Mouse (Mus musculus) kidney, adult 8-10 months (tissue): ENCODE measurements around the gene Lenep.
"Not testable (repeated sequence)": the region's sequence is repeated elsewhere in the genome, so short reads cannot be mapped to it uniquely, and the experiment has no call there.

Source experiments
- DNase-seq, 2 experiments: peaks; one replicate each; pipeline ENCODE4 v3.0.0; 2022

Lenep gene

DNA sequence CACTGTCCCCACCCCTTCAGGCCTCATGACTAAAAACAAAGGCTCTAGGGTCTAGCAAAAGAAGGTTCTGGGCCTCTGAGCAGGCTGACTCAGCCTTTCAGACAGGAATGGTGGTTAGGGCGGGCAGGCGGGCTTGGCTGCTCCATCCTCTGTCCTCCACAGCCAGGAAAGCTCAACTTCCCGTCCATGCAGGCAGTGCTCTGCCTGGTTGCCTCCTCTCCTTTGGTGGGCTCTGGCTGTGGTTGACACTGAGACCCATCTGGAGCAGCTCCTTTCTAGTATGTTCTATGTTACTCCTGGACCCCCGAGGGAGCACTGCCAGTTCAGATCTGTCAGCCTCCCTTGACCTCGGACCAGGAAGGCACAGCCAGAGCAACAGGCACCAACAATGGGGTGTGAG, at the start of gene Lenep:
Lenep (minus strand) TSS at position 101 of the 400 bp plus-strand sequence.
- DNase-seq = no peak

DNA sequence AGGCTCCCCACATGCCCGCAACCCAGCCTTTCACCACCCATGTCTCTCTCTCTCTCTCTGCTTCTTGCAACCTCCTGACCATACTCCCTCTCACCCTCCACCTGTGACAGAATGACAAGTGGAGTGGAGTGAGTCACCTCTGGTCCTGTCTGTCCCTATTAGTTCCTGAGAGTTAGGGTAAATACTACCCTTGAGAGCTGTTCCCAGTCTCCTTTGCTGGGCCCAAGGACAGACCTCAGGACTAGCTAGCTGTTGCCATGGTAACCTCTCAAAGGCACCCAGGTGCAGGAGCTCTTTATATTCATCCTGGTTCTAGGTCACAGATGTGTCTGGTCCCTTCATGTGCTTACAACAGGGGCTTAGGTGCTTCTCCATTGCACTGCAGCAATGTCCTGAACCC, 49.3 kb upstream of the Lenep start:
- DNase-seq = no peak

DNA sequence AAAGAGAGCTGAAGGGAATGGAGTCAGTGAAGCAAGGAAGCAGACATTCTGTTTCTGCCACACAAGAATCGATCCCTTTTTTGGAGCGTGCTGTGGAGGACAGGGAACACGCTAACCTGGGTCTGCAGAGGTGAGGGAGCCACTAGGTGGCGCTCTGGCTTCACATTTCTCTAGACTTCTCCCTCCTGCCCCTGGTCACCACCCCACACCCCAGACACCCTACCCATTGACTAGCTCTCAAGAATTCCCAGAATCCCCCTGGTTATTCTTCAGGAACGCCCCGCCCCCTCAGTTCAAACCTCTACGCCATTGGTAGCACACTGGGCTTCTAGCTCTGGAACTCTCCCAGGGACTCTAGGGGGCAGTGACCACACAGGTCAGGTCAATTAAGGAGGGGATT, 46.9 kb upstream of the Lenep start:
- DNase-seq = peak; percentile 73 to 78

DNA sequence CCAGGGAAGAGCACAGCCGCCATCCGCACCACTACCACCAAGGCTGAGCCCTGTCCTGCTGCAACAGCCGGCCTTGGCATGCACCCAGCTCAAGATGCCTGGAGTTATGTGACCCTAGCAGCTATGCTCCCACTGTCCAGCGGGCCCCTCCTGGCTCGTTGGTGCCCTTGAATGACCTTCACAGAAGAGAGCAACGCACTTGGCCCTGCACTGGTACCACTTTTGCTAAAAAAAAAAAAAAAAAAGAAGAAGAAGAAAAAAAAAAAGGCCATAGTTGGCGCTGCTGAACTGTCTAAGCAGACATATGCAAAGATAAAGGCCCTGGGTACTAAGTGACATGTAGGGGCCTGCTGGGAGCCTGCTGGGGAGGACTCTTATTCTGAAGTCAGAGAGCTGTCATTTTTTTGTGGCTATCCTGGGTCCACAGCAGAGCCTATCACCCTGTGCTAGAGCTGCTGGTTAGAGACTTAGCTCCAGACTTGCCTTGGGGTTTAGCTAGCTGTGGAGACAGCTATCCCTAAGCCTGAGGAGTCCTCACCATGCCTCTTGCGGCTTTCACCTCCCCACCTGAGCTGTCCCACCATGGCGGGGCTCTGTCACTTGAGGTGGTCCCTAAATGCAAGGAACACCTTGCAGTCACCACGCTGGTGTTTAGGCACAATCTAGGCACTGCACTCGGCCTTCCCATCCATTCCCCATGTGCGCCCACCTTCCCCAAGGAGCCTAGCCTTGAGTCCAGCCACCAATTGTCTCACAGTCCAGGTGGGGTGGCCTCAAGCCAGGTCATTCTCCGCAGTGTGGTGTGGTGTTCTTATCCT, 46.3 kb upstream of the Lenep start:
- peak; percentile 47 to 49 for DNase-seq

DNA sequence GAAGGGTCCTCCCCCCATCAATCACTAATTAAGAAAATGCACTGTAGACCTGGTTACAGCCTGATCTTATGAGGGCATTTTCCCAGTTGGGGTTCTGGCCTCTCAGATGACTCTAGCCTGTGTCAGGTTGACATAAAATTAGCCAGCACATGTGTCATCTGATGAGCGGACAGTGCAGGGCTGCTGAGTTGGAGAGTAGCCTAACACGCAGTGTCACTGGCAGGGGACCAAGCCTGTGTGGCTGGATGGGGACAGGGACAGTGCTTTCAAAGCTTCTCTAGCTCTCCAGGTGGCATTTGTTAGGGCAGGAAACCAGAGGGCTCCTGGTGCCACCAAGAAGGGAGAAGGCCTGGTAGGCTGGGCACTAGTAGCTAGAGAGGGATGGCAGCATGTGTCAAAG, 38.1 kb upstream of the Lenep start:
- DNase-seq = no peak

DNA sequence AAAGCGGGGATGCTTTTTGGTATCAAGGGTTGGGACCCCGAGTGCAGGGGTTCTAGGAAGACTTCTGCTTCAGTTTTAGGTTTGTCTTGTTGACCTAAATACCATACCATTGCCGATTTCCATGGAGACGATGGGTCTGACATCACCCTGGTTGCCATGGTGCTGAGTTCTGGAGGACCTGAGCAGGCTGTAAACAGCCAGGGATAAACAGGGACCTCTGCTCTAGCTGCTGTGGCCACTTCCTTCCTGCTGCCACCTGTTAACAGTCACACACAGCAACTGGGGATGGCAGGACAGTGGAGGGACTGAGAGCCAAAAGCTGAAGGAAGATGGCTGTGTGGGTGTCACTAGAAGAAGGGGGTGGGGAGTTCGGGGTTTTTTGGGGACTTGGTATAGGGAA, 34.7 kb upstream of the Lenep start:
- DNase-seq = no peak

DNA sequence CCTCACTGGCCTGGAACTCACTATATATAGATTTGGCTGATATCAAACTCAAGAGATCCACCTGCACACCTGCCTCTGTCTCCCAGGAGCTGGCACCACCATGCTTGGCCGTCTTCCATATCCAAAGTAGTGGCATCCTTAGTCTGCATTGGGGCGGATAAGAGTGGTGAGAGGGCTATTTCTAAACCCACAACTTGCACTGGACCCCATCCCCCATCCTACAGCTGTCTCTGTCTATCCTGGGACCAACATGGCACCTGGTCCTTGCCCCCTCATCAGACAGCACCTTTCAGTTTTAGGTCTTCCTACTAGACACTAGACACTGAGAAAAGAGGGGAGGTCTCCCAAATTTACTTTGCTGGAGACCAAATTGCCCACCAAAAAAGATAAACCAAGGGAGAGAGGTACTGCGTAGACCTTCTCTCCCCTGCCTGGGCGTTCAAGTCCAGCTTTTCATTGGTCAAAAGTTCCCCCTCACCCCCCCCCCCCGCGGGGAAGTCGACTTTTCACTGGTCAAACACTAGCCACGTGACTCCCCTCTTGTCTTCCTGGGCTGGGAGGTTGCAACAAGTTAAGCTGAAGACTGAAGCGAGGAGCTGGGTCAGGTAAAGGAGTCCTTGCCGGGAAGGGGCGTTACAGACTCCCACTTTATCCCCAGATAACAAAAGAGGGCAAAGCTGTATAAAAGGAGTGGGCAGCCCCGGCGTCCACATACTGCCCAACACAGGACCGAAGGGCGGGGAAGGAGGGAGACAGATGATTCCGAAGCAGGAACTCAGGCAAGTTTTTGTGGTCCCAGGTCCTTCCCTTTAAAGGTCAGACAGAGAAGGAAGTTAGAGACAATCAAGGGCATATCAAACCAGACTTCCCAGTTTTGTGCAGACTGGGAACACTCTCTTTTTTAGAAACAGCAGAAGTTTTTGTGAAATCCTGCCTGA, 33.9 kb upstream of the Lenep start, which contains the start of gene Pbxip1:
Pbxip1 (plus strand) TSS at position 531 of the 938 bp plus-strand sequence.
- peak; percentile 71 to 76 for DNase-seq

DNA sequence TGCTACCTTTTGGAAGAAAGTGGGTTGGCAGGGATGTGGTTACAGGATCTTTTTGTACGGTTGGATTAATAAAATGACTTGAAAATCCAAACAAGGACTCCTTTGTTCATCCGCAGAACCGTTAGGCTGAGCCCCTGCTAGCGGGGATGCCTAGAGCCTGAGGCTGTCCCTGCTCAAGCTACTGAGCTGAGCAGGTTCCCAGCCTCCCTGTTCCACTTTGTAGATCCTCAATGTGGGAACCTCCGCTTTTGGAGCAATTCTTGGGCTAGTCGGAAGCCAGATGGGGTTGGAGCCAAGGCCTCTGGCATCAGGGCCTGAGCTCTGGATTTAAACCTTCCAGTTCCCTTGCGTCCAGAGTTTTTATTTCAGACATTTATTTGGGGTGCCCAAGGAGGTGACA, 32.4 kb upstream of the Lenep start:
- no peak for DNase-seq

DNA sequence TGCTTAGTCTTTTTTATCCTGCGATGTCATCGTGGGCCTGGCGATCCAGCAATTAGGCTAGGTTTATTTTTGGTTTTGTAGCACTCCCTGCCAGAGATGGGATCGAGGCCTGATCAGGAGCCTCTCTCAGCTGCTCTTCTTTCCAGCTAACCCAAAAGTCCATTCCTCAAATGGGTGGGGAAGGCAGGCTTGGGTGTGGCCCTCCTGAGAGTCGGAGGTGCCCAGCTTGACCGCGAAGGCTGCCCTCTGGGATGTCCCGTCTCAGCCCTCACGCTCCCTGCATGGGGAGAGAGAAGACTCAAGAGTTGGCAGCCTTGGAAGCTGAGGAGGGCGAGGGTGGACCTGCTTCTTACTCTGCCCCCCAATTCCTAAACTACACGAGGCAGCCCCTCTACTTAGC, 31.9 kb upstream of the Lenep start:
- DNase-seq = no peak

DNA sequence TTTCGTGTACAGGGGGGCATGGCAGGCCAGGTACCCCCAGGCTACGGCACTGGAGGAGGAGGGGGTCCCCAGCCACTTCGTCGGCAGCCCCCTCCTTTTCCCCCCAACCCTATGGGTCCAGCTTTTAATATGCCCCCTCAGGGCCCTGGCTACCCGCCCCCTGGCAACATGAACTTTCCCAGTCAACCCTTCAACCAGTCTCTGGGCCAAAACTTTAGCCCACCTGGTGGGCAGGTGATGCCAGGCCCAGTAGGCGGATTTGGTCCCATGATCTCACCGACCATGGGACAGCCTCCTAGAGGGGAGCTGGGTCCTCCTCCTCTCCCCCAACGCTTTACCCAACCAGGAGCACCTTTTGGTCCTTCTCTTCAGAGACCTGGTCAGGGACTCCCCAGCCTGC, 30.0 kb upstream of the Lenep start:
- DNase-seq = no peak

DNA sequence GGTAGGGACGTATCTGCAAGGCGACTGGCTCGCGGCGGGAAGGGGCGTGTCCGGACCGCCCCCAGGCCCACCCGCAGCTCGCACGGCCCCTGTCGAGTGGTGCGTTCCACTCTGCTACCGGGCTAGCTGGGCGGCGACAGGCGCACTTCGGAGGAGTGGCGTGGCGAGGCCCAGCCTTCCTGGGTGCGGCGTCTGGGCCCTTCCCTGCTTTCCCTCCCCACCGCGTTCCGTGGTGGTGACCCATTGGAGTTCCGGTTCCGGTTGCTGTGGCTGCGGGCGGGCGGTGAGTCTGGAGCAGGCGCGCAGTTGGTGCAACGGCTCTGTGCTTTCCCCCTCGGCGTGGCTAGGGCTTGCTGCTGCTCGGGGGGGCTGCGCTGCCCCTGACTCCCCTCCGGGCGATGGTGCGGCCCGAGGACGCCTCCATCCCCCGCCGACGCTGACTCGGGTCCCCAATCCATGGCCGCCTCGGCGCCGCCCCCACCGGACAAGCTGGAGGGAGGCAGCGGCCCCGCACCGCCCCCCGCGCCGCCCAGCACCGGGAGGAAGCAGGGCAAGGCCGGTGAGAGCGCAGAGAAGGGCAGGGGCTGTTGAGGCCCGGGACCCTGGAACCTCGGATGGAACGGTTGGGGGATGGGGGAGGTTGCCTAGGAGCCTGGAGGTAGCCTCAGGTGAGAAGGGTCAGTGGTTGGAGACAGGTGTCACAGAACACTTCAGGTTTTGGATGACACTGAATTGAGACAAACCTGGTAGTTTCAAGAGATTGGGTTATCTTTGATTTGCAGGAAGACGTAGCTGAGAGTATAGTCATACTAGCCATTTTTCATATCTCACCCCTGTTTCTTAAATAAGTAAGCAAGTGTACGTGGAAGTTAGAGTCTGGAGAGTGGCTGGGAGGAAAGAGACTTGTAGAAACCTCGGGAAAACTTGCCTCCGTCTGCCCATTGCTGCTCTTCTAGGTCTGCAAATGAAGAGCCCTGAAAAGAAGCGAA, 27.9 kb upstream of the Lenep start, which contains the start of gene Pygo2:
Pygo2 (plus strand) TSS at position 44 of the 989 bp plus-strand sequence.
- peak; percentile 96 for DNase-seq

DNA sequence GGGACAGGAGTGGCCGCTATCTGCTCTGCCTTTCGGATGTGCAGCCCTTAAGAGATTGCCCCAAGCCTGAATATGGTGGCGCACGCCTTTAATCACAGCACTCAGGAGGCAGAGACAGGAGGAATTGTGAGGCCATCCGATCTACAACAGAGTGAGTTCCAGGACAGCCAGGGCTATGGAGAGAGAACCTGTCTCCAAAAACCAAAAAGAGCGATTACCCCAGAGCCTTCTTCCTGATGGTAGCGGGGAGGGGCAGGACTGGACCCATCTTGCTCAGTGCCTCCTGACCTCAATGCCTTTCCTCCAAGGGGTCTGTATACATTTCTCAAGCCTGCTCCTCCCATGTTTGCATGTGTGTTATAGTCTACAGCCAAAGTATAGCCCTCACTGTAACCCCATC, 26.4 kb upstream of the Lenep start:
- DNase-seq = not testable (repeated sequence)

DNA sequence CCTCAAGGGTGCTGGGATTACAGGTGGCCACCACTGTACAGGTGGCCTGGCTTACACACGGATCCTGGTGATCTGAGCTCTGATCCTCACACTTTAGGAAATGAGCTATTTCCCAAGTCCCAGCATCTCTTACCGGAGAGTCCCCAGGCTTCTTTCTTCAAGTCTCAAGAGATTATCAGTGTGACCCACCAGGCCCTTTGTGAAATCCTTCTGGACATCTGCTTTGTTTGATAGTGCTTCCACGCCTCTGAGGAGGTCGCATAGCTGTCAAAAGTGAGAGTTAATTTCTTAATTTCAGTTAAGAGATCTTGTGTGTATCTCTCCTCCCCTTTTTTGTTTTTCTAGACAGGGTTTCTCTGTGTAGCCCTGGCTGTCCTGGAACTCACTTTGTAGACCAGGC, 23.3 kb upstream of the Lenep start:
- no peak for DNase-seq

DNA sequence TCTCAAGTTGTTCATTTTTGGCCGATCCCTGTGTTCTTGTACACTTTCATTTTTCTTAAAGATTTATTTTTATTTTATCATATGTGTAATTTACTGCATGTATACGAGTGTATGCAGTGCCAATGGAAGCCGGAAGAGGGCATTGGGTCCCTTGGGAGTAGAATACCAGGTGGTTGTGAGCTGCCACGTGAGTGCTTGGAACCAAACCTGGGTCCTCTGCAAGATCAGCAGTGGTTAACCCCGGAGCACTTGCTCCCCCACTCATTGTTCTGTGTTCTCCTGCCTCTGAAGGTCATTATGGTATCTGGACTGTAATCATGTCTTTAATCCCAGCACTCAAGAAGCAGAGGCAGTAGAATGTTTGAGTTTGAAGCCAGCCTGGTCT, 22.5 kb upstream of the Lenep start:
- DNase-seq = no peak

DNA sequence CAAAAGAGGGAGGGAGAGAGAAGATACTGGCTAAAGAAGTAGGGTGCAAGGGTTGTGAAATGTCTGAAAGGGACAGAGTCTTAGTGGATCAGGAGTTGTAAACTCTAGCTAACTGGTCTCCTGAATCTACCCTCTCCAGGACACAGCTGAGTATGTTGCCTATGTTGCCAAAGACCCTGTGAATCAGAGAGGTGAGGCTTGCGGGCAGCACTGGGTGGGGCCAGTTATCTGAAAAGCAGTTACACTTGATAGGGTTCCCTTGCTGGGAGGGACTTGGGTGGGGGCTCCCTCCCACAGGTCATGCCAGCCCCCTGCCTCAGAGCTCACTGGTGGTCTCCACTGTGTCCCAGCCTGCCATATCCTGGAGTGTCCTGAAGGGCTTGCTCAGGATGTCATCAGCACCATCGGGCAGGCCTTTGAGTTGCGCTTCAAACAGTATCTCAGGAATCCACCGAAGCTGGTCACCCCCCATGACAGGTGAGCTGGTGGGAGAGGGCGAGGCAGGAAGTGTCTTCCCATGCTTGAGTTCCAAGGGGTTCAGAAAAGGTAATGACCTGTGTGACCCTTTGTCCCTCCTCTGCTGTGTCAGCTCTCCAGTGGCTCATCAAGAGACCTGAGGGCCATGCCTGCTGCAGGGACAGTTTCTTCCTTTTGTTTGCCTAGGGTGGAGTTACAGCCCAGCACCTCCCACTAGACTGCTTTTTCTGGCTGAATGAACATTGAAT, 22.0 kb upstream of the Lenep start:
- no peak for DNase-seq

DNA sequence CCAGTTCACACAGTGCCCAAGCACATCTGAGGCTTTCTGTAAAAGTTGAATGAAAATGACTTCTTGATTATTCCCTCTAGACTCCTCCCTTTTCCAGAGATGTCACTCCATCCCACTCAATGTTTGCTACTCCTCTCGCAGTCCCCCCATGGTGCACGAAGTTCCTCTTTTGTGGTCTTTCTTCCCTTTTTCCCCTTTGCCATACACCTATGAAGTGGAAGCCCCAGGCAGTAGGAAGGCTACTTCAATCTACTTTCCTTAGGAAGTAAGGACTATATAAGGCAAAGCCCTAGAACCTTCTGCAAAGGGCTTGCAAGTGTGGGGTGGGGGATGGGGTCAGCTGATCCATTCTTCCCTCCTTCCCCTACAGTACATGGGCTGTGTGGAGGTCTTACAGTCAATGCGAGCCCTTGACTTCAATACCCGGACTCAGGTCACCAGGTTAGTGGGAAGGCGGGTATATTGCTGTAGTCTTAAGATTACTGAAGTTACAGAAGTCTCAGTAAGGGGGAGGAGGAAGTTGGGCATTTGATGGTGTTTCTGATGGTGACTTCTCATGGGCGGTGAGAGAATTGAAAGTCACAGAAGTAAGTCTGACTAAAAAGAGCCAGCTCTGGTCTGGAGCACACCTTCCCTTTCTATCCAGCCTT, 20.1 kb upstream of the Lenep start:
- no peak for DNase-seq

DNA sequence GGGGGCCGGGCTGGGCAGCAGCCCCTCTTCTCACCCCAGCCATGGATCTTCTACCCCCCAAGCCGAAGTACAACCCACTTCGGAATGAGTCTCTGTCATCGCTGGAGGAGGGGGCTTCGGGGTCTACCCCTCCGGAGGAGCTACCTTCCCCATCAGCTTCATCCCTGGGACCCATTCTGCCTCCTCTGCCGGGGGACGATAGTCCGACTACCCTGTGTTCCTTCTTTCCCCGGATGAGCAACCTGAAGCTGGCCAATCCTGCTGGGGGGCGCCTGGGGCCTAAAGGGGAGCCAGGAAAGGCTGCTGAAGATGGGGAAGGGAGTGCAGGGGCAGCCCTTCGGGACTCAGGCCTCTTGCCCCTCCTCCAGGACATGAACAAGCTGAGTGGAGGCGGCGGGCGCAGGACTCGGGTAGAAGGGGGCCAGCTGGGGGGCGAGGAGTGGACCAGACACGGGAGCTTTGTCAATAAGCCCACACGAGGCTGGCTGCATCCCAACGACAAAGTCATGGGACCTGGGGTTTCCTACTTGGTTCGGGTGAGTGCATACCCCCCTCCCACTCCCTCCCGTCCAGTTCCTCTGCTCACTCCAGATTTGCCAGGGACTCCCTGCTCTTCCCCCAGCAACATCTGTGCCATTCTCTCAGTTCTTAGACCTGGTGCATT, 19.3 kb upstream of the Lenep start:
- no peak for DNase-seq

DNA sequence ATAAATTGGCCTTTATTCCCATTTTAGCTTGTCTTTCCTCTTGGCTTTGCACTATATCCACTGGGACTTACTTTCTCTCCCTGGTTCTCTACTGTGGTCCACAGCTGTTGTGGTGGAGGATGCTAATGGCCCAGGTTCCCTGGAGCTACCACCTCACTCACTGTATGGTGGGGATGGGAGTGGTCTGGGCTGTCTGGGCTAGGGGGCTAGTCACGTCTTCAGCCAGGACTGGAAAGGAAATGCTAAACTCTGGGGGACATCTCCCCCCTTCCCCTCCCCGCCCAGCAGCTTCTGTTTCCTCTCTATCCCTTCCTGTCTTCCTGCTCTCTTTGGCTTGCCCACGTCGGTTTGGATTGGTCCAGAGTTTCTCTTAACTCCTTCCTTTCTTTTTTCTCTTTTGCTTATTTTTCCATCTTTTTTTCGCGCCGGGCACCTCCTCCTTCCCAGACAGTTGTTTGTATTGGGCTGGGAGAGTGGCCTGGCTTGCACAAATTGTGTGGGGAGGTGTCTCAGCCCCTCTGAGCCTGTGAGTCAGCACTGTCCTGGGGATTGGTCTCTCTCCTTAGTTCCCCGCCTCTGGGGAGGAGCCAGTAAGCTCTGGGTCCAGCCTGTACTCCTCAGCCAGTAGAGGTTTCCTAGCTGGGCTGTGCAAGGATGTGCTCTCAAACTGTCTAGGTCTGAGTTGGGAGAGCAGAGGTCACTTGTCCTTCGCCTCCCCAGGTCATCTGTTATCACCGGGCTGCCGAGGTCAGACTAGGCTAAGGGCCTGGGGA, 18.6 kb upstream of the Lenep start:
- peak; percentile 74 to 77 for DNase-seq

DNA sequence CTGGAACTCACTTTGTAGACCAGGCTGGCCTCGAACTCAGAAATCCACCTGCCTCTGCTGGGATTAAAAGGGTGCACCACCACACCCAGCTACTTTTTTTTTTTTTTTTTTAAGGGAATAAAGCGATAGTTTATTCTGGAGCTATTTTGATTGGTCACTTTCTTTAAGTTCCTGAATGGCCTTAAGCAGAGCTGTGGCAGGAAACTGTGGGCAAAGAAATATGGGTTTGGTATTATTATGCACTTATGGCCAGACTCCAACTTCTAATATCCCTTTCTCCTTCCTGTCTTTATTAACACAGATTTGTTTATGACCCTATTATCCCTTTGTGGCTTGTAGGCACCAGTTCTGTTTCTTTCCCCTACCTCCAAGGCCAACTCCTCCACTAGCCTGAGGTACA, 17.8 kb upstream of the Lenep start:
- no peak for DNase-seq

DNA sequence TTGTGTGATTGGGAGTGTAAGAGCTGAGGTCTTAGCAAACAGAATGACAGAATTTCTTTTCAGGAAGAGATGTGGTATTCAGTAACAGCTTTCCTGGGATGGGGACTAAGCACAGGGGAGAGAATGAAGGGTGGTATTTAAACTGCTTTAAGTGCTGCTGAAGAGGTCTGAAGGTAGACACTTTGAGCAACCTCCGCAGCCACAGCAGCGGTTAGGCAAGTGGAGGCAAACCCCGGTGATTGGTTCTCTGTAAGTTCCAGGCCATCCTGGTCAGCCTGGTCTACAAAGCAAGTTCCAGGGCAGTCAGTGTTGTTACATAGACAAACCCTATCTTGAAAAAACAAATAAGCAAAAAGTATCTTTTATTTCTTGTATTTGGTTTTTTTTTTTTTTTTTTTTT, 17.4 kb upstream of the Lenep start:
- no peak for DNase-seq
